In genomic region chr13:112067066-112067847, GRCm38 (mm10) we compare ENCODE assay signal across 11 mouse cellular contexts.
DNase-seq lines count a peak whose midpoint lies in the region; ATAC-seq lines count a peak whose summit lies in the region.
"Had no signal": no experiment of that assay in that cellular context is flagged by ENCODE, and none has a peak within 500 bp of the region (broad histone marks: within the 10 kb centered on the region; RNA-seq: fewer than 3 reads in every experiment).

No protein-coding gene starts in this region.

- no peaks in the 10 kb centered on the region for H3K27me3 ChIP-seq in heart, embryonic 10.5 days (ENCODE audit: insufficient read depth, poor library complexity, severe bottlenecking)
- H3K27me3 ChIP-seq in heart, embryonic 11.5 days (ENCODE audit: control insufficient read depth, insufficient read depth, low read length), result no peaks in the 10 kb centered on the region
- H3K27me3 ChIP-seq: hindbrain, embryonic 15.5 days had no signal

- WGBS in heart, embryonic 10.5 days, result 71% methylated on average over 20 of the region's 20 CpGs
- 74% methylated on average over 20 of the region's 20 CpGs for WGBS in heart, embryonic 11.5 days (ENCODE audit: insufficient replicate concordance)

- no peak for DNase-seq in heart, embryonic 10.5 days (ENCODE audit: low spot score)
- DNase-seq in NIH3T3 (ENCODE audit: low read depth), result peak; percentile 4
- peak; percentile 94 for DNase-seq in fat pad, adult 2 months (ENCODE audit: extremely low read depth, low read depth, low spot score)
- DNase-seq in lung, postnatal 36 days, result peak; percentile 56
- DNase-seq in frontal cortex, postnatal 36 days (ENCODE audit: low spot score in 2 of 2), result no peak
- no peak for DNase-seq in spleen, postnatal 14 days (ENCODE audit: low spot score in 2 of 2)
- no peak for DNase-seq in left cerebral cortex, adult 11 months (ENCODE audit: low spot score)
- DNase-seq: layer of hippocampus, adult 9-11 months had no signal

- peaks cover 15% of the 10 kb centered on the region for H3K4me1 ChIP-seq in heart, embryonic 10.5 days
- H3K4me1 ChIP-seq in heart, embryonic 11.5 days (ENCODE audit: control insufficient read depth, insufficient read depth, low read length), result peaks cover 8% of the 10 kb centered on the region; the same call in 1 of the 2 replicates
- H3K4me1 ChIP-seq: hindbrain, embryonic 15.5 days had no signal

- H3K36me3 ChIP-seq in heart, embryonic 10.5 days, result no peaks in the 10 kb centered on the region
- no peaks in the 10 kb centered on the region for H3K36me3 ChIP-seq in heart, embryonic 11.5 days (ENCODE audit: control insufficient read depth, insufficient read depth, low read length)
- H3K36me3 ChIP-seq: hindbrain, embryonic 15.5 days had no signal

- no peak overlapping the region for H3K9ac ChIP-seq in heart, embryonic 11.5 days (ENCODE audit: low read depth, low read length)
- H3K9ac ChIP-seq: hindbrain, embryonic 15.5 days; liver, embryonic 14.5 days had no signal

- ATAC-seq in heart, embryonic 11.5 days (replicated peaks; ENCODE audit: insufficient number of reproducible peaks, low FRiP score, low TSS enrichment), result no peak

- peak overlapping the region; percentile 17; the same call in 1 of the 2 replicates for H3K27ac ChIP-seq in heart, embryonic 10.5 days
- no peak overlapping the region for H3K27ac ChIP-seq in heart, embryonic 11.5 days (ENCODE audit: low read depth, low read length)
- H3K27ac ChIP-seq: hindbrain, embryonic 15.5 days; liver, embryonic 14.5 days had no signal

- H3K4me2 ChIP-seq in heart, embryonic 11.5 days, result no peak overlapping the region
- H3K4me2 ChIP-seq: hindbrain, embryonic 15.5 days had no signal

- H3K9me3 ChIP-seq in heart, embryonic 10.5 days, result no peaks in the 10 kb centered on the region
- no peaks in the 10 kb centered on the region for H3K9me3 ChIP-seq in heart, embryonic 11.5 days (replicated peaks; ENCODE audit: control insufficient read depth, low read length)
- H3K9me3 ChIP-seq: hindbrain, embryonic 15.5 days had no signal

- no peak overlapping the region for H3K4me3 ChIP-seq in heart, embryonic 10.5 days
- H3K4me3 ChIP-seq in heart, embryonic 11.5 days (ENCODE audit: low read depth, low read length), result no peak overlapping the region
- H3K4me3 ChIP-seq: hindbrain, embryonic 15.5 days had no signal

Comparison
In these comparisons a context has a peak if more than half of its experiments do, and no peak if none do; other contexts are left out.
1. DNase-seq: peak in NIH3T3 (single experiment), fat pad, adult 2 months (single experiment) and lung, postnatal 36 days (single experiment); none in heart, embryonic 10.5 days (single experiment), frontal cortex, postnatal 36 days (0 of 2), spleen, postnatal 14 days (0 of 2) and left cerebral cortex, adult 11 months (single experiment).